Mouse (Mus musculus): ENCODE measurements around the gene C130032M10Rik. TPM values are rescaled to one million over a fixed set of nuclear protein-coding genes. Genes with fewer than 3 reads are reported as not detected.

Gene C130032M10Rik
- polyA plus RNA-seq, 1 experiment from 2014 or later: 0.87 TPM

GRCm38 (mm10) chr9:114550033-114550432, 34.5 kb downstream of the C130032M10Rik start:
- Histone ChIP-seq H3K4me1 (ENCODE audit: control insufficient read depth, insufficient read depth, low read length) (peaks cover 14% of the 10 kb centered on the region), H3K4me3 (ENCODE audit: low read length) (no peak overlapping the region), H3K9me3 (replicated peaks; ENCODE audit: control insufficient read depth, low read length) (no peaks in the 10 kb centered on the region), H3K4me2 (ENCODE audit: low read depth, low read length) (no peak overlapping the region), H3K9ac (ENCODE audit: low read length) (no peak overlapping the region), H3K27ac (ENCODE audit: low read length) (no peak overlapping the region), H3K27me3 (ENCODE audit: control insufficient read depth, insufficient read depth, low read length) (no peaks in the 10 kb centered on the region), H3K36me3 (ENCODE audit: control insufficient read depth, insufficient read depth) (no peaks in the 10 kb centered on the region)
- 29% methylated on average over 6 of the region's 6 CpGs for WGBS
- ATAC-seq (replicated peaks; ENCODE audit: extremely low read depth, insufficient read depth, low FRiP score): no peak

GRCm38 (mm10) chr9:114553828-114554227, 38.3 kb downstream of the C130032M10Rik start:
- Histone ChIP-seq H3K9me3 (replicated peaks; ENCODE audit: control insufficient read depth, low read length) (no peaks in the 10 kb centered on the region), H3K4me3 (ENCODE audit: low read length) (no peak overlapping the region), H3K27me3 (ENCODE audit: control insufficient read depth, insufficient read depth, low read length) (peaks cover 8% of the 10 kb centered on the region), H3K27ac (ENCODE audit: low read length) (no peak overlapping the region), H3K9ac (ENCODE audit: low read length) (no peak overlapping the region), H3K4me1 (ENCODE audit: control insufficient read depth, insufficient read depth, low read length) (peaks cover 10% of the 10 kb centered on the region), H3K4me2 (ENCODE audit: low read depth, low read length) (no peak overlapping the region), H3K36me3 (ENCODE audit: control insufficient read depth, insufficient read depth) (no peaks in the 10 kb centered on the region)
- no peak for ATAC-seq (replicated peaks; ENCODE audit: extremely low read depth, insufficient read depth, low FRiP score)

DNA sequence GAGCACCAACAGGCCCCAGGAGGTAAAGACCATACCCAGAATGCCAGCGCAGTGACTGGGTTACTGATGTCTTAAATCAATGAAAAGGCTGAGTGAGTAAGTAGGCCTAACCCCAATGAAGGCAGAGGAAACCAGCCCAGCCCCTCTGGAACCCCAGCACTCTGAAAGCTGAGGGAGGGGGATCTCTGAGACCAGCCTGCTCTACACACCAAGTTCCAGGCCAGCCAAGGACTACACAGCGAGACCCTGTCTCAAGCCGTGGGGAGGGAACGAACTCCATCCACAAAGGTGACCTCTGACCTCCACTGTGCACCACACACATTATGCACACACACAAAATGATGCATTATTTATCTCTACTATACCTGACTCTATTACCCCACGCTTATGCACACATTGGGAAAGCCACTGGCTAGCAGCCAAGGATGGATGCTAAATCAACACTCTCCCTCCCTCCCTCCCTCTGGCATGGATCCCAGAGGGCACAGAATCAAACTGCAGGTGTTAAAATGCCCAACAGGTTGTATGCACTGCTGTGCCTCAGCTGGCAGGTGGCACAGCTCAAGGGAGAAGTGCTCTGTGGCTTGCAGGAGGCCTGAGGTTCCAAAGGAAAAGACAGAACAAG, 39.0 kb downstream of the C130032M10Rik start:
- Histone ChIP-seq H3K9ac (ENCODE audit: low read length) (no peak overlapping the region), H3K27me3 (ENCODE audit: control insufficient read depth, insufficient read depth, low read length) (peaks cover 14% of the 10 kb centered on the region), H3K4me1 (ENCODE audit: control insufficient read depth, insufficient read depth, low read length) (peaks cover 10% of the 10 kb centered on the region), H3K27ac (ENCODE audit: low read length) (no peak overlapping the region), H3K36me3 (ENCODE audit: control insufficient read depth, insufficient read depth) (no peaks in the 10 kb centered on the region), H3K4me3 (ENCODE audit: low read length) (no peak overlapping the region), H3K4me2 (ENCODE audit: low read depth, low read length) (no peak overlapping the region), H3K9me3 (replicated peaks; ENCODE audit: control insufficient read depth, low read length) (no peaks in the 10 kb centered on the region)
- 52% methylated on average over 5 of the region's 5 CpGs for WGBS
- no peak; the same call in none of the 2 replicates for ATAC-seq (replicated peaks; ENCODE audit: extremely low read depth, insufficient read depth, low FRiP score)

GRCm38 (mm10) chr9:114556276-114556855, 40.9 kb downstream of the C130032M10Rik start:
- WGBS: 54% methylated on average over 10 of the region's 10 CpGs
- ATAC-seq (replicated peaks; ENCODE audit: extremely low read depth, insufficient read depth, low FRiP score): no peak

DNA sequence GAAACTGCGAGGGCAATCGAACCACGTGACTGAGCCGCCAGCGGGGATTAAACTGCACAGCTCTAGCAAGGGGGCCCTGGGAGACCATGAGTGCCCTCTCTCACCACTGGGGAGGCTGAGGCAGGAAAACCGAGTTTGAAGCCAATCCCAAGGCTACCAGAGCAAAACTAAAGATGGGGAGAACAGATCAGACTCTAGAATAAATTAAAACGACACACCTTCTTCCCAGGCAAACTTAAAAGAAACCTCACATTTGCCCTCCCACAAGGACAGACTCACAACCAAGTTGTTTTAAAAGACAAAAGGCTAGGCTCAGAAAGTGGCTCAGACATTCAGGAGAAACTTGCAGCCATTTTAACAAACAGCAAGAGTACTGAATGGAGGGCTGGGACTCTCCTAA, 41.6 kb downstream of the C130032M10Rik start:
- no peak for ATAC-seq (replicated peaks; ENCODE audit: extremely low read depth, insufficient read depth, low FRiP score)
- Histone ChIP-seq H3K4me1 (ENCODE audit: control insufficient read depth, insufficient read depth, low read length) (peaks cover 10% of the 10 kb centered on the region), H3K36me3 (ENCODE audit: control insufficient read depth, insufficient read depth) (no peaks in the 10 kb centered on the region), H3K9ac (ENCODE audit: low read length) (no peak overlapping the region), H3K27ac (ENCODE audit: low read length) (no peak overlapping the region), H3K27me3 (ENCODE audit: control insufficient read depth, insufficient read depth, low read length) (peaks cover 40% of the 10 kb centered on the region), H3K4me3 (ENCODE audit: low read length) (no peak overlapping the region), H3K4me2 (ENCODE audit: low read depth, low read length) (no peak overlapping the region), H3K9me3 (replicated peaks; ENCODE audit: control insufficient read depth, low read length) (no peaks in the 10 kb centered on the region)
- WGBS: 34% methylated on average over 7 of the region's 7 CpGs

More at GRCm38 (mm10) chr9:114556276-114556855, 40.9 kb downstream of the C130032M10Rik start:
- no peak overlapping the region for H3K4me2 ChIP-seq (ENCODE audit: low read depth, low read length)
- no peaks in the 10 kb centered on the region for H3K9me3 ChIP-seq (replicated peaks; ENCODE audit: control insufficient read depth, low read length)
- H3K4me1 ChIP-seq (ENCODE audit: control insufficient read depth, insufficient read depth, low read length): peaks cover 10% of the 10 kb centered on the region
- no peak overlapping the region for H3K9ac ChIP-seq (ENCODE audit: low read length)
- H3K36me3 ChIP-seq (ENCODE audit: control insufficient read depth, insufficient read depth): no peaks in the 10 kb centered on the region
- H3K27me3 ChIP-seq (ENCODE audit: control insufficient read depth, insufficient read depth, low read length): peaks cover 33% of the 10 kb centered on the region
- no peak overlapping the region for H3K4me3 ChIP-seq (ENCODE audit: low read length)
- H3K27ac ChIP-seq (ENCODE audit: low read length): no peak overlapping the region

GRCm38 (mm10) chr9:114560141-114560540, 44.6 kb downstream of the C130032M10Rik start:
- 40% methylated on average over 7 of the region's 7 CpGs for WGBS
- H3K4me2 ChIP-seq (ENCODE audit: low read depth, low read length): no peak overlapping the region
- H3K4me1 ChIP-seq (ENCODE audit: control insufficient read depth, insufficient read depth, low read length): peaks cover 13% of the 10 kb centered on the region; the same call in 1 of the 2 replicates
- no peak for ATAC-seq (replicated peaks; ENCODE audit: extremely low read depth, insufficient read depth, low FRiP score)
- no peak overlapping the region for H3K27ac ChIP-seq (ENCODE audit: low read length)
- no peak overlapping the region for H3K4me3 ChIP-seq (ENCODE audit: low read length)
- no peaks in the 10 kb centered on the region for H3K9me3 ChIP-seq (replicated peaks; ENCODE audit: control insufficient read depth, low read length)
- no peaks in the 10 kb centered on the region for H3K36me3 ChIP-seq (ENCODE audit: control insufficient read depth, insufficient read depth)
- H3K9ac ChIP-seq (ENCODE audit: low read length): no peak overlapping the region
- peaks cover 68% of the 10 kb centered on the region for H3K27me3 ChIP-seq (ENCODE audit: control insufficient read depth, insufficient read depth, low read length)

DNA sequence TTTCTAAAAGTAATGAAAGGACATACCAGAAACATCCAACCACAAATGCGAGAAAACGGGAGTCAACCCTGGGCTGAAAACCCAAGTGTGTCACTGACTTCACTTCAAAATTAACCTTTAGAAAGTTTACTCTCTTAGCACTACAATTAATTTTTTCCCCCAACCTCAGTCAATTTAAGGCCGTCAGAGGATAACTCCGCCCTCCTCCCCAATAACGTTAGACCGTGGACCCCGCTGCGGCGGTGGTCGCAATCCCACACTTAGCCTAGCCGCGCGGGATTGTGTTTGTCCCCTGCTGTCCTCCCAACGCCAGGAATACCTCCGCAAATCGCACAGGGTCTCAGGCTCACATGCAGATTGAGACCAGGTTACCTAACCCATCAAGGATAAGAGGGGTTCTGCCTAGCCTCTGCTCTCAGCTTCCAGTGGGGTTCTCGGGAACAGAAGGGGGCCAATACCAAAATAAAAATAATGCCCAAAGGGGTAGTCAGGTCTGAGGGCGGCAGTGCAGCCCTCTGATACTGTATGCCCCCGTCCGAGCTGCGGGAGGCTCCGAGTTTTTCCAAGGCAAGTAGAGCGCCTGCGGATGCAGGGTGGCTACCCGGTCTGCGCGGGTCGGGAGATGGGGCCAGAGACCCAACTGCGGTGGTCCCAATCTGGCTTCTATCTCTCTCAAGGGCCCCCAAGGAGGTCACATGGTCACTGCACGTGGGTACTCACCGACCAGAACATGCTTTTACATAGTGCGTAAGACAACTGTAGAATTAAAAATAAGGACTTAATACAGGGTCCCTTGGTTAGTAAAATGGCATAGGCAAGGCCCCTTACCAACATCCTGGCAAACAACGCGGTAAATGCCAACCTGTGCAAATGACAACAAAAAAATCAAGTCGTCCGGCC, 45.5 kb downstream of the C130032M10Rik start:
- no peaks in the 10 kb centered on the region for H3K36me3 ChIP-seq (ENCODE audit: control insufficient read depth, insufficient read depth)
- H3K9ac ChIP-seq (ENCODE audit: low read length): no peak overlapping the region
- 0 out of 2 replicates have a peak, but pooled peaks have one; percentile 23 for ATAC-seq (replicated peaks; ENCODE audit: extremely low read depth, insufficient read depth, low FRiP score)
- H3K4me3 ChIP-seq (ENCODE audit: low read length): peak overlapping the region; percentile 11
- 7% methylated on average over 36 of the region's 36 CpGs for WGBS
- H3K27me3 ChIP-seq (ENCODE audit: control insufficient read depth, insufficient read depth, low read length): peaks cover 71% of the 10 kb centered on the region
- peak overlapping the region; percentile 40 for H3K4me2 ChIP-seq (ENCODE audit: low read depth, low read length)
- no peaks in the 10 kb centered on the region for H3K9me3 ChIP-seq (replicated peaks; ENCODE audit: control insufficient read depth, low read length)
- no peak overlapping the region for H3K27ac ChIP-seq (ENCODE audit: low read length)
- peaks cover 13% of the 10 kb centered on the region; the same call in 1 of the 2 replicates for H3K4me1 ChIP-seq (ENCODE audit: control insufficient read depth, insufficient read depth, low read length)

- peak overlapping the region; percentile 11 for H3K4me3 ChIP-seq (ENCODE audit: low read length)
- no peaks in the 10 kb centered on the region for H3K9me3 ChIP-seq (replicated peaks; ENCODE audit: control insufficient read depth, low read length)
- H3K4me1 ChIP-seq (ENCODE audit: control insufficient read depth, insufficient read depth, low read length): peaks cover 13% of the 10 kb centered on the region; the same call in 1 of the 2 replicates
- 5% methylated on average over 12 of the region's 12 CpGs for WGBS
- peak overlapping the region; percentile 40 for H3K4me2 ChIP-seq (ENCODE audit: low read depth, low read length)
- no peaks in the 10 kb centered on the region for H3K36me3 ChIP-seq (ENCODE audit: control insufficient read depth, insufficient read depth)
- no peak for ATAC-seq (replicated peaks; ENCODE audit: extremely low read depth, insufficient read depth, low FRiP score)
- no peak overlapping the region for H3K9ac ChIP-seq (ENCODE audit: low read length)
- peaks cover 69% of the 10 kb centered on the region for H3K27me3 ChIP-seq (ENCODE audit: control insufficient read depth, insufficient read depth, low read length)
- H3K27ac ChIP-seq (ENCODE audit: low read length): no peak overlapping the region
These were observed 46.1 kb downstream of the C130032M10Rik start for GRCm38 (mm10) chr9:114561671-114561971.

Measured in heart, embryonic 16.5 days (tissue).